In the genomic region with DNA sequence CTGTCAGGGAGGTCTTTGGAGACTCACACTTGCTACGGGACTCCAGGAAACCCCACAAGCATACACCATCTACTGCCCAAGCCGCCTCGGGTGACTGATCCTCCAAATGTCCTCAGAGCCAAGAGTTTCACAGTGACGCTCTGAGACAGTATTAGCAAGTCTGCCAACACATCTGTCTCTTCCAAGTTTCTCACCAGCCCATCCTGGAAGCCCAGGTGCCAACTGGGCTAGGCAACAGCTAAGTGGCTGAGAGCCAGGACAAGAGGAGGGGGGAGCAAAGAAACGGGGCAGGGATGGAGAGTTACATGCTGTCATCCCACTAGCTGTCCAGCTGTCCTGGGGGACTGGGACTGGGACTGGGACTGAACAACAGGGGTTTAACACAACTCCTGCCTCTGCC, we compare ENCODE assay signal across 16 mouse cellular contexts. TPM values are rescaled to one million over a fixed set of nuclear protein-coding genes. Genes with fewer than 3 reads are reported as not detected.
DNase-seq lines count a peak whose midpoint lies in the region; ATAC-seq and TF ChIP-seq lines count a peak whose summit lies in the region.
"Had no signal": no experiment of that assay in that cellular context is flagged by ENCODE, and none has a peak within 500 bp of the region (broad histone marks: within the 10 kb centered on the region; RNA-seq: fewer than 3 reads in every experiment).

No protein-coding gene starts in this region.

- peak; percentile 83 for ATAC-seq in lung, embryonic 14.5 days (ENCODE audit: insufficient read depth)

- peak; percentile 58 to 72 for DNase-seq in heart, adult 18-20 months
- no peak for DNase-seq in heart, embryonic 10.5 days (ENCODE audit: low spot score)
- DNase-seq in lung, embryonic 14.5 days: peak; percentile 84
- DNase-seq in lung, adult 18-20 months: no peak
- DNase-seq in gastrocnemius, postnatal 25 days: peak; percentile 52
- DNase-seq in lung, postnatal 4 days: peak; percentile 59 to 80
- no peak for DNase-seq in adrenal gland, adult 2 months
- no peak for DNase-seq in ovary, postnatal 10 days (ENCODE audit: low spot score)
- DNase-seq: B cell, adult 2 months; cerebellum, adult 18-20 months; layer of hippocampus, postnatal 36 days; right cerebral cortex, adult 18-20 months had no signal

- H3K4me3 ChIP-seq in heart, embryonic 10.5 days: no peak overlapping the region
- H3K4me3 ChIP-seq in lung, embryonic 14.5 days (ENCODE audit: low read depth, low read length): no peak overlapping the region
- H3K4me3 ChIP-seq: hindbrain, embryonic 12.5 days; limb, embryonic 12.5 days had no signal

- 73% methylated on average over 5 of the region's 5 CpGs for WGBS in heart, embryonic 10.5 days
- 32% methylated on average over 5 of the region's 5 CpGs for WGBS in lung, embryonic 14.5 days

- TF ChIP-seq CTCF in lung, embryonic 14.5 days (IDR thresholded peaks at IDR 0.05; ENCODE audit: low read depth): no peak

- H3K36me3 ChIP-seq in heart, embryonic 10.5 days: peaks cover 30% of the 10 kb centered on the region
- H3K36me3 ChIP-seq in lung, embryonic 14.5 days (ENCODE audit: insufficient read depth): 0 out of 2 replicates have a peak, but pooled peaks cover 17% of the 10 kb centered on the region
- H3K36me3 ChIP-seq: G1E; hindbrain, embryonic 12.5 days had no signal

- no peaks in the 10 kb centered on the region for H3K27me3 ChIP-seq in heart, embryonic 10.5 days (ENCODE audit: insufficient read depth, poor library complexity, severe bottlenecking)
- H3K27me3 ChIP-seq in lung, embryonic 14.5 days (ENCODE audit: insufficient read depth, low read length): no peaks in the 10 kb centered on the region
- H3K27me3 ChIP-seq: hindbrain, embryonic 12.5 days; limb, embryonic 12.5 days had no signal

- H3K4me2 ChIP-seq in lung, embryonic 14.5 days: no peak overlapping the region
- H3K4me2 ChIP-seq: hindbrain, embryonic 12.5 days; limb, embryonic 12.5 days had no signal

- no peaks in the 10 kb centered on the region for H3K9me3 ChIP-seq in heart, embryonic 10.5 days
- no peaks in the 10 kb centered on the region for H3K9me3 ChIP-seq in lung, embryonic 14.5 days (ENCODE audit: low read depth, low read length)
- H3K9me3 ChIP-seq: G1E; hindbrain, embryonic 12.5 days; limb, embryonic 12.5 days had no signal

- H3K27ac ChIP-seq in heart, embryonic 10.5 days: no peak overlapping the region
- H3K27ac ChIP-seq in lung, embryonic 14.5 days (ENCODE audit: low read depth): peak overlapping the region; percentile 31; the same call in 1 of the 2 replicates
- H3K27ac ChIP-seq: macrophage had no signal

- H3K4me1 ChIP-seq in heart, embryonic 10.5 days: peaks cover 92% of the 10 kb centered on the region
- H3K4me1 ChIP-seq in lung, embryonic 14.5 days (ENCODE audit: insufficient read depth): peaks cover 68% of the 10 kb centered on the region

- no peak overlapping the region for H3K9ac ChIP-seq in lung, embryonic 14.5 days
- H3K9ac ChIP-seq: hindbrain, embryonic 12.5 days; limb, embryonic 12.5 days had no signal

RNA-seq across cellular contexts. Expression of a gene that starts 13.1 kb away (rescaled TPM):
- 10 to 100 TPM; 23.8 to 31.7 TPM for total RNA-seq in heart, adult 18-20 months (2021)
- 62.6 and 67.8 TPM in 2 replicates for polyA plus RNA-seq in heart, embryonic 10.5 days (2016; fragmentation: Nextera tagmentation; extraction: Ambion mirVana)
- 71.9 and 86.2 TPM in 2 replicates for polyA plus RNA-seq in lung, embryonic 14.5 days (2014; fragmentation: Nextera tagmentation; extraction: Ambion mirVana)
- total RNA-seq in gastrocnemius, postnatal 25 days (2021): 10 to 100 TPM; 10.2 to 15.5 TPM
- total RNA-seq in adrenal gland, adult 2 months (2021): 10 to 100 TPM; 31.0 to 49.3 TPM
- polyA plus RNA-seq in adrenal gland, adult 2 months (2012; rRNA removed): 11.6 and 13.9 TPM in 2 replicates

Comparison
In these comparisons a context has a peak if more than half of its experiments do, and no peak if none do; other contexts are left out.
1. DNase-seq: peak in heart, adult 18-20 months (2 of 2), lung, embryonic 14.5 days (single experiment), gastrocnemius, postnatal 25 days (single experiment) and lung, postnatal 4 days (2 of 2); none in heart, embryonic 10.5 days (single experiment), lung, adult 18-20 months (0 of 2), adrenal gland, adult 2 months (single experiment) and ovary, postnatal 10 days (single experiment).